Mouse (Mus musculus) urinary bladder, adult 18-20 months (tissue): ENCODE data around the gene Ttc8.

Source experiments
- DNase-seq, 2 experiments: peaks; one replicate each; pipeline ENCODE4 v3.0.0; 2022; ENCODE audit warnings: low spot score in 2 of 2, mixed read lengths in 2 of 2

Ttc8 gene

GRCm38 (mm10) chr12:98973461-98973860 lies 53.1 kb downstream of the Ttc8 start:
- no peak for DNase-seq

GRCm38 (mm10) chr12:98974157-98974804 lies 53.9 kb downstream of the Ttc8 start:
- DNase-seq: no peak

GRCm38 (mm10) chr12:98981081-98981480 lies 60.7 kb downstream of the Ttc8 start:
- DNase-seq: no peak

- no peak for DNase-seq
These were observed 64.4 kb downstream of the Ttc8 start for GRCm38 (mm10) chr12:98984785-98985184.

- DNase-seq: no peak
These were observed 70.9 kb downstream of the Ttc8 start for GRCm38 (mm10) chr12:98991076-98991829.

- DNase-seq: no peak
These were observed 71.4 kb downstream of the Ttc8 start for GRCm38 (mm10) chr12:98991830-98992216.

GRCm38 (mm10) chr12:98993736-98994135 lies 73.4 kb downstream of the Ttc8 start:
- DNase-seq: no peak

GRCm38 (mm10) chr12:98994366-98994765 lies 74.0 kb downstream of the Ttc8 start:
- peak in 1 of 2 experiments; percentile 1 for DNase-seq

GRCm38 (mm10) chr12:98995881-98996280 lies 75.5 kb downstream of the Ttc8 start:
- DNase-seq: no peak

GRCm38 (mm10) chr12:98996581-98996988 lies 76.2 kb downstream of the Ttc8 start:
- no peak for DNase-seq

- no peak for DNase-seq
These were observed 76.7 kb downstream of the Ttc8 start for GRCm38 (mm10) chr12:98997046-98997445.

GRCm38 (mm10) chr12:98998662-98999428 lies 78.5 kb downstream of the Ttc8 start:
- DNase-seq: no peak

- no peak for DNase-seq
These were observed 79.9 kb downstream of the Ttc8 start for GRCm38 (mm10) chr12:99000310-99000709.

GRCm38 (mm10) chr12:99003046-99003445 lies 82.7 kb downstream of the Ttc8 start:
- no peak for DNase-seq

GRCm38 (mm10) chr12:99004752-99005151 lies 84.4 kb downstream of the Ttc8 start:
- DNase-seq: no peak

- no peak for DNase-seq
These were observed 88.4 kb downstream of the Ttc8 start for GRCm38 (mm10) chr12:99008786-99009185.

- DNase-seq: no peak
These were observed 89.1 kb downstream of the Ttc8 start for GRCm38 (mm10) chr12:99009430-99009829.

- no peak for DNase-seq
These were observed 89.7 kb downstream of the Ttc8 start for GRCm38 (mm10) chr12:99010044-99010443.

GRCm38 (mm10) chr12:99011161-99011861 lies 90.9 kb downstream of the Ttc8 start:
- DNase-seq: no peak

GRCm38 (mm10) chr12:99015870-99016269 lies 95.5 kb downstream of the Ttc8 start:
- no peak for DNase-seq

GRCm38 (mm10) chr12:99024430-99024960 lies 104.1 kb downstream of the Ttc8 start:
- no peak for DNase-seq

- DNase-seq: no peak
These were observed 105.9 kb downstream of the Ttc8 start for GRCm38 (mm10) chr12:99026291-99026690.
